Mouse (Mus musculus) large intestine, adult 2 months (tissue): ENCODE results near the gene Il18r1. TPM values are rescaled to one million over a fixed set of nuclear protein-coding genes. Genes with fewer than 3 reads are reported as not detected.

Source experiments
- polyA plus RNA-seq: library from polyadenylated mRNA; depleted of rRNA; stranded (reverse); fragments of >200 nt; gene quantifications from 2 replicates; pipeline ENCODE4 v1.2.3, GENCODE M21; 2012; rRNA removed

Il18r1 gene
- polyA plus RNA-seq, 1 experiment: 0.52 TPM

Other genes starting within 250 kb of the Il18r1 start
- gene Il1r1, start 240.5 kb upstream of the Il18r1 start, polyA plus RNA-seq: 2.1 and 3.3 TPM in 2 replicates
- gene Il1rl2, start 140.9 kb upstream of the Il18r1 start, polyA plus RNA-seq: 1.2 and 2.0 TPM in 2 replicates
- gene Il1rl1, start 36.0 kb upstream of the Il18r1 start, polyA plus RNA-seq: 2.1 and 4.7 TPM in 2 replicates
- gene Il18rap, start 49.8 kb downstream of the Il18r1 start, polyA plus RNA-seq: 0.35 and 0.55 TPM in 2 replicates
- 0.22 and 1.0 TPM in 2 replicates for gene Slc9a4, start 114.5 kb downstream of the Il18r1 start, polyA plus RNA-seq
- gene Slc9a2, start 215.0 kb downstream of the Il18r1 start, polyA plus RNA-seq: 34.9 and 81.6 TPM in 2 replicates